Mouse (Mus musculus): ENCODE results near the gene Gpr4.

DNA sequence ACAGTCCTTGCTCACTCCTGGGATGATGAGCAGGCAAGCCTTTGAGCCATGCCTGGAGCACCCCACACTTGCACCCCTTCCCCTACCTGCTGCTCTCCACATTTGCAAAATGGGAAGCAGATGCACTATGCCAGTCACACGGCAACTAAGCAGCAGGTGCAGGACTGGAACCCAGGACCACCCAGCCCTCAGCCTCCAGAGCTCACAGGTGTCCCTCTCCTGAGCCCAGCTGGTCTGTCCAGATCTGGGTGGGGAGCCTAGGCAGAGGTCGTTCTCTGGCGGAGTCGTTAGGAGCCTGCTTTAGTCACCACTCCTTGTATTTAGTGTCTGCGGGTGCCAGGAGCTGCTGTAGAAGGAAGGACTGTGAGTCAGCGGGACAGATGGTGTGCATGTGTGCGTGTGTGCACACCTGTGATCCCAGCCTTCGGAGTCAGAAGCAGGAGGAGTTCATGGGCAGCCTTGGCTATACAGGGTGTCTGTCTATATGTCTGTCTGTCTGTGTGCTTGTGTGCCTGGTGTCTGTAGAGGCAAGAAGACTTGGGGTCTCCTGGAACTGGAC is 28.6 kb downstream of the Gpr4 start:
- no peak for TF ChIP-seq CTCF (IDR thresholded peaks at IDR 0.05; ENCODE audit: insufficient read depth, low read length)
- no peak for TF ChIP-seq POLR2A (IDR thresholded peaks at IDR 0.05; ENCODE audit: borderline replicate concordance, extremely low read depth, low read depth, low read length)

All from lung, adult 2 months (tissue).